Mouse (Mus musculus): ENCODE results near the gene Pnpla1. TPM values are rescaled to one million over a fixed set of nuclear protein-coding genes. Genes with fewer than 3 reads are reported as not detected.

Gene Pnpla1
- total RNA-seq, 2 experiments from 2014 or later: 0.53 to 0.54 TPM

- DNase-seq (ENCODE audit: low spot score in 2 of 2): no peak
Measured at GRCm38 (mm10) chr17:28921086-28921485, 62.9 kb downstream of the Pnpla1 start.

- no peak for DNase-seq (ENCODE audit: low spot score in 2 of 2)
Measured at GRCm38 (mm10) chr17:28922096-28922495, 63.9 kb downstream of the Pnpla1 start.

DNA sequence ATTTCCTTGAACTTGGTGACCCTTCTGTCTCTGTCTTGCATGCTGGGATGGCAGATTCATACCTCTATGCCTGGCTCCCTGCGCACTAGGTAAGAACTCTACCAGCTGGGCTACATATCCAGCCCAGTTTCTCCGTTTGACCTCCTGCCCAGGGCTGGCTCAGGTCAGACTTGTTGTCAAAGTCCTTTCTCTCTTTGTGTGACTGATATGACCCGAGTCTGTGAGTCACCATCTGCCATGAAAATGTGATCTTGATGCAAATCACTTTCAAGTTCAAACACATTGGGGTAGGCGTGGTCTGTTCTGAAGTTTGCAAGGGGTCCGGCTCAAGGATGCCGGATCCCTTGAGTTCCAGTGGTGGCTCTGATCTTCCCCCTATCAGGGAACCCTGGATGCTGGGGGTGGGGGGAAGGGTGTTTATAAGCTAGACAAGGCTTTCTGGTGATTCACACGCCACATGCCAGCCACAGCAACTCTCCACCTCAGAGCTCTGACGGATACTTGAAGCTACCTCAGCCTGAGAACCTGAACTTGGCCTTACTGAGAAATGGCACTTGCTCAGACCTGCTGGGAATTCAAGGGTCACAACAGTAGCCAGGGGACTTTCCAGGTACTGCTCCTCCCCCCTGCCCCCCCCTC is 66.9 kb downstream of the Pnpla1 start:
- no peak for DNase-seq (ENCODE audit: low spot score in 2 of 2)

DNA sequence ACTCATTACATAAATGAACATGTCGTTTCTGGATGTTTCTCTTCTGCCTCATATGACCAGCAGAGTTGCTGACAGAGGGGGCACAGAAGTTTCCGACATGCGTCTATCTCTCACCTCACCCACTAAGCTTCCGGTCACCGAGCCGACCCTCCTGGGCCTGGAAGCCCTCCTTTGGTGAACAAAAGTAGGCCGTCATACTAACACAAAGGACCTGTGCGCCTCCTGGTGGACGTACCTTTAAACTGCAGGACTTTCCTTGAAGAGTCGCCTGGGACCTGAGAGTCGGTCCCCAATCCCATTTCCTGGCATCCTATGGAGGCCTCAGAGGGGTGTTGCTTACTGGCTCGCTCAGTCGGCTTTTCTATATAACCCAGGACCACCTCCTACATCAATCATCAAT is 68.2 kb downstream of the Pnpla1 start:
- peak; percentile 82 to 88 for DNase-seq (ENCODE audit: low spot score in 2 of 2)

GRCm38 (mm10) chr17:28926866-28927635 is 68.8 kb downstream of the Pnpla1 start:
- peak; percentile 34 to 42 for DNase-seq (ENCODE audit: low spot score in 2 of 2)

- DNase-seq (ENCODE audit: low spot score in 2 of 2): no peak
Measured at GRCm38 (mm10) chr17:28928004-28928403, 69.8 kb downstream of the Pnpla1 start.

GRCm38 (mm10) chr17:28929369-28929768 is 71.2 kb downstream of the Pnpla1 start:
- no peak for DNase-seq (ENCODE audit: low spot score in 2 of 2)

DNA sequence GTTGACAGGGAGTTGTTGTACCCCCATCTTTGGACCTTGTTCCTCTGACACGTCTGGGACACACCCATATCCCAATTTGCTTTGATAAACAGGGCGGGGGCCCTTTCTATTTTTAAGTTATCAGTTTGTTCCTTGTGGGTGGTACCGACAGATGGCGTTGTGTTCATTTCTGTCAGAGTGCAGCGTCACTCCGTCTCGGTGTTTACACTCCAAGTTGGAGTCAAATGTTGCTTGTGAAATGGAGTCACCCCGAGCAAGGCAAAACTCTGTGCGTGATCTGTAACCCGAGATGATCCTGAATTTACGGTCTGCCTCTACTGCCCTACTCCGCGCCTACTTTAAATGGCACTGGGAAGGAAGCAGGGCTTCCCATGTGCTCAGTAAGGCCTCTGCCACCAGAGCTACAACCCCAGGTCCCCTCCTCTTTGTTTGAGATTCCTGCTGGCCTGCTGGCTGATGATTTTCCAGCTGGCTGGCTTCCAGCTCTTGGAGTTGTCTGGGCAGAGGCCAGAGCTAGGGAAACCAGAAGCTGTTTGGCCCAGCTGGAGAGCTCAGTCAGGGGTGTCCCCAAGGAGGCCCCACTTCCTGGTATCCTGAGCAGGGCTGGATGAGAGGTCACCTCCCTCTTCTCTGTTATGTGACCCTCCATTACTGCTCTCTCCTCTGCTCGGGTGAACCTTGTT is 72.3 kb downstream of the Pnpla1 start:
- peak in 1 of 2 experiments; percentile 40 for DNase-seq (ENCODE audit: low spot score in 2 of 2)

DNA sequence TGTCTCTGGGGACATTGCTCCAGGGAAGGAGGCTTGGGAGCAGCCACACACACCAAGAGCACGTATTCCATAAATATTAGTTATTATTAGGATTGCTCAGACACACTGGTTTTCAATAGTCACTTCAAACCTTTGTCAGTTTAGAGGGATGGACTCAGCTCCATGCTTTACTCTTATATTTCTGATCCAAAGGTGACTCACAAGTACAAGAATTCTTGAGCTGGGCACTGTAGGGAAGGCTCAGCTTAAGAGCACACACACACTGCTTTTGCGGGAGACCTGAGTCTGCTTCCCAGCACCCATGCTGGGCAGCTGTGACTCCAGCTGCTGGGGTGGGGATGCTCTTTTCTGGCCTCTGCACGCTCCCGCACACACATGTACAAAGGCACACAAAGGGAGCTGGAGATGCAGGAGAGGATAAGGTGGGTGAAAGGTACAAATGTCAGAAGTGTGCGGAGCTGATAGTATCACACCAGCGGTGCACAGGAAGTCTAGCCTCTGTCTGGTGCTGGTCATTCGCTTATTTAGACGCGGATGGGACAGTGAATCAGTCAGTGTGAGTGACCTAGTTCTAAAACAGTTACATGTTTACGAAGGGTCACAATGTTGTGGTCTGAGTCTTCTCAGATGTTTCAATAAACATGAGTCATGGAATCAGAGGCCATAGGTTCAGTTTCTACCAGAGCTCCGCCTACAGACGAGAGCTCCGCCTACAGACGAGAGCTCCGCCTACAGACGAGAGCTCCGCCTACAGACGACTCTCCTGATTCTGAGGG is 73.4 kb downstream of the Pnpla1 start:
- DNase-seq (ENCODE audit: low spot score in 2 of 2): no peak

- no peak for DNase-seq (ENCODE audit: low spot score in 2 of 2)
Measured at GRCm38 (mm10) chr17:28932274-28932673, 74.1 kb downstream of the Pnpla1 start.

DNA sequence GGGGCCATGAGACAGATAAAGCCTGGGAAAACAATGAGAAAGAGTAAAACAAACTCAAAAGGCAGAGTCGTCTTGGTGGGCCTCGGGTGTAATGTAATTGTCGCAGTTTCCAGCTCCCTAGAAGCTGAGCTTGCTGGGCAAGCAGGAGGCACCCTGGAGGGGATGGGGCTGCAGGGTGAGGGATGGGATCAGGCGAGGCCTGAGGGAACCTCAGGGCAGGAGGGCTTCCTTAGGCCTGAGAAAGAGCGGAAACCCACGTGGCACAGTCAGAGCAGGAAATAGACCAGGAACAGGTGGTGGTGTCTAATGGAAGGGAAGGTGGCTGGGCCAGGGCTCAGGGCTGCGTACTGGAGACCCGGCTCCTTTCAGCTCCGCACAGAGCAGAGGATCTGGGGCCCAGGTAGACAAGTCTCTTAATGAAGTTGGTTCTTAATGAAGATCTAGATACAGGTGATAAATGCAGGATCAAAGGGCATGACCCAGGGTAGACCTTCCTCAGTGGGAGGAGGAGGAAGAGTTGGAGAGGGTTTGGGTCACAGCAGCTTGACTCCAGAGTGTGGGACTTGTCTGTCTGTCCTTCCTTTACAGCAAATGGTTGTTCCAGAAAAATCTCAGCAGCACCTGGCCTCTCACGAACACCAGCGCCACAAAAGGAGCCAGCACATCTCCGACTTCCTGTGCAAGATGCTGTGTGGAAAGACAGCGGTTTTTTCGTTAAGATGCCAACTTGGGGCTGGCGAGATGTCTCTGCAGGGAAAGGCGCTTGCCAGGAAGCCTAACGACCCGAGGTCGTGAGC is 76.1 kb downstream of the Pnpla1 start:
- DNase-seq (ENCODE audit: low spot score in 2 of 2): no peak

GRCm38 (mm10) chr17:28936133-28936532 is 77.9 kb downstream of the Pnpla1 start:
- DNase-seq (ENCODE audit: low spot score in 2 of 2): no peak

DNA sequence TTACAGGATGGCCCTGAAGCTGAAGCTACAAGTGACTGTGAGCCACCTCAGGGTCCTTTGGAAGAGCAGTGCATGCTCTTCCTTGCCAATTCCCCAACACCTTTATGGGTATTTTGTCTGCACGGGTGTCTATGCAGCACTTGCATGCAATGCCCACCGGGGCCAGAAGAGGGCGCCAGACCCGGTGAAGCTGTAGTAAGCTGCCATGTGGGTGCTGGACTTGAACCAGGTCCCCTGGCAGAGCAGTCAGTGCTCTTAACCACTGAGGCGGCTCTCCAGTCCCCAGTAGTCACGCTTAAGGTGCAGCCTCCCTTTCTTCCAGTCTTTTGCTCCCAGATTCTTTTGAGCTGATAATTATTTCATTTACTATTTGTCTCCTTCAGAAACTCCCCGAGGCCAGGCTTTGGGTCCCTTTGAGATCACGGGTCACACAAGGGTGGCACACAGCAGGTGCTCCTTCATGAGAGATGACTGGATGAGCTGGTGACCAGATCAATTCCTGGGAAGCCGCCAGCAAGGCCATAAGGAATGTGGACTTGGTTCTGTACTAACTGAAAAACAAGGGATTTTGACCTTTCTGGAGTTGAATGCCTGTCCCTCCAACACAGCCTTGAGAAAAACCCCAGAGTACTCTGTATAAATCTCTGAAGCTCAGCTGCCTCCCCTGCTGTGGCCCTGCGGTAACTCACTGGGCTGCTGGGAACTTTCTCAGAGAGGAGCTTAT is 78.6 kb downstream of the Pnpla1 start:
- no peak for DNase-seq (ENCODE audit: low spot score in 2 of 2)

Other genes starting within 250 kb of the Pnpla1 start
- gene Srpk1, start 235.7 kb upstream of the Pnpla1 start, total RNA-seq (2021): 100 to 1,000 TPM; 106 to 114 TPM
- 1 to 10 TPM; 6.5 to 9.5 TPM for gene Slc26a8, start 168.2 kb upstream of the Pnpla1 start, total RNA-seq (2021)
- 10 to 100 TPM; 83.5 to 88.7 TPM for gene Mapk14, start 167.1 kb upstream of the Pnpla1 start, total RNA-seq (2021)
- gene AC170998.1, start 132.3 kb upstream of the Pnpla1 start, total RNA-seq (2021): 1 to 10 TPM; 2.8 TPM
- gene Mapk13, start 89.1 kb upstream of the Pnpla1 start, total RNA-seq (2021): 1 to 10 TPM; 1.7 to 4.3 TPM
- 10 to 100 TPM; 51.5 to 55.0 TPM for gene Brpf3, start 57.3 kb upstream of the Pnpla1 start, total RNA-seq (2021)
- 10 to 100 TPM in 1 of 2 experiments, 1 to 10 TPM in 1; 8.6 to 10.7 TPM for gene 4930539E08Rik, start 56.9 kb downstream of the Pnpla1 start, total RNA-seq (2021)
- not detected for gene Pxt1, start 85.4 kb downstream of the Pnpla1 start, total RNA-seq (2021)
- gene Kctd20, start 93.5 kb downstream of the Pnpla1 start, total RNA-seq (2021): 10 to 100 TPM; 67.7 to 71.2 TPM
- 10 to 100 TPM; 43.2 to 45.8 TPM for gene Stk38, start 149.6 kb downstream of the Pnpla1 start, total RNA-seq (2021)
- gene Srsf3, start 174.2 kb downstream of the Pnpla1 start, total RNA-seq (2021): 100 to 1,000 TPM; 124 to 130 TPM
- gene Cdkn1a, start 232.6 kb downstream of the Pnpla1 start, total RNA-seq (2021): 10 to 100 TPM; 35.1 to 57.4 TPM

Measured in left cerebral cortex, adult 18-20 months (tissue).